Mouse (Mus musculus): Measurements from ENCODE around the gene Tmbim6. TPM values are rescaled to one million over a fixed set of nuclear protein-coding genes. Genes with fewer than 3 reads are reported as not detected.
A peak's percentile ranks its signal among the peaks of the same experiment; 100 is the strongest.

The Tmbim6 gene
- polyA plus RNA-seq, 1 experiment from 2014 or later: 359 TPM

- H3K4me2 ChIP-seq (ENCODE audit: low read depth, low read length): peak within 1 kb of the TSS; percentile 88
- H3K9ac ChIP-seq (ENCODE audit: low read depth, low read length): peak within 1 kb of the TSS; percentile 57
- H3K9me3 ChIP-seq (replicated peaks; ENCODE audit: control insufficient read depth, low read length): no peaks in the 10 kb centered on the region
- H3K4me1 ChIP-seq (ENCODE audit: control insufficient read depth, low read depth, low read length): peaks cover 11% of the 10 kb centered on the region
- H3K27ac ChIP-seq (ENCODE audit: low read length): no peak within 1 kb of the TSS; the same call in 1 of the 2 replicates
- no peaks in the 10 kb centered on the region for H3K36me3 ChIP-seq (ENCODE audit: control insufficient read depth, insufficient read depth)
- 1% methylated on average over 45 of the region's 45 CpGs for WGBS (ENCODE audit: insufficient replicate concordance)
- peak; percentile 96 for ATAC-seq (ENCODE audit: low read depth)
- peak within 1 kb of the TSS; percentile 67 for H3K4me3 ChIP-seq (ENCODE audit: low read depth, low read length)
- peaks cover 9% of the 10 kb centered on the region for H3K27me3 ChIP-seq (ENCODE audit: control insufficient read depth, insufficient read depth, low read depth, low read length)
Observed at GRCm38 (mm10) chr15:99457606-99458401, 65.1 kb downstream of the Tmbim6 start, which contains the start of gene Nckap5l. TSS of gene Nckap5l (minus strand) at chr15:99457748.

Other genes starting within 250 kb of the Tmbim6 start
- 0.05 and 0.12 TPM in 2 replicates for gene Kcnh3, start 168.0 kb upstream of the Tmbim6 start, polyA plus RNA-seq (2015; fragmentation: Nextera tagmentation; extraction: Ambion mirVana)
- gene Mcrs1, start 140.9 kb upstream of the Tmbim6 start, polyA plus RNA-seq (2015; fragmentation: Nextera tagmentation; extraction: Ambion mirVana): 35.8 and 38.4 TPM in 2 replicates
- gene Prpf40b, start 97.8 kb upstream of the Tmbim6 start, polyA plus RNA-seq (2015; fragmentation: Nextera tagmentation; extraction: Ambion mirVana): 6.5 and 8.0 TPM in 2 replicates
- 0.04 TPM in 1 of 2 replicates, not detected in the other for gene Fam186b, start 97.0 kb upstream of the Tmbim6 start, polyA plus RNA-seq (2015; fragmentation: Nextera tagmentation; extraction: Ambion mirVana)
- gene Fmnl3, start 22.4 kb upstream of the Tmbim6 start, polyA plus RNA-seq (2015; fragmentation: Nextera tagmentation; extraction: Ambion mirVana): 2.9 and 3.0 TPM in 2 replicates
- 0.57 and 0.92 TPM in 2 replicates for gene Nckap5l, start 64.9 kb downstream of the Tmbim6 start, polyA plus RNA-seq (2015; fragmentation: Nextera tagmentation; extraction: Ambion mirVana)
- 4.7 and 5.0 TPM in 2 replicates for gene Bcdin3d, start 81.8 kb downstream of the Tmbim6 start, polyA plus RNA-seq (2015; fragmentation: Nextera tagmentation; extraction: Ambion mirVana)
- gene Faim2, start 135.3 kb downstream of the Tmbim6 start, polyA plus RNA-seq (2015; fragmentation: Nextera tagmentation; extraction: Ambion mirVana): 0.02 TPM in 1 of 2 replicates, not detected in the other
- not detected in 2 replicates for gene Aqp2, start 186.2 kb downstream of the Tmbim6 start, polyA plus RNA-seq (2015; fragmentation: Nextera tagmentation; extraction: Ambion mirVana)
- 0.07 TPM in 1 of 2 replicates, not detected in the other for gene Aqp5, start 197.9 kb downstream of the Tmbim6 start, polyA plus RNA-seq (2015; fragmentation: Nextera tagmentation; extraction: Ambion mirVana)
- not detected in 2 replicates for gene Aqp6, start 208.5 kb downstream of the Tmbim6 start, polyA plus RNA-seq (2015; fragmentation: Nextera tagmentation; extraction: Ambion mirVana)